Mouse (Mus musculus) heart, postnatal 4 days (tissue): Measurements from ENCODE around the gene AC109138.7. TPM values are rescaled to one million over a fixed set of nuclear protein-coding genes. Genes with fewer than 3 reads are reported as not detected.
"Not testable (repeated sequence)": the region's sequence is repeated elsewhere in the genome, so short reads cannot be mapped to it uniquely, and the experiment has no call there.

ENCODE experiments used
- DNase-seq: peaks from one replicate; pipeline ENCODE4 v3.0.0; 2021
- total RNA-seq, 2 experiments: library from RNA; stranded (reverse); gene quantifications; 2 replicates each; pipeline ENCODE4 v1.2.3; 2021

The AC109138.7 gene
- total RNA-seq, 2 experiments from 2014 or later = not detected

DNA sequence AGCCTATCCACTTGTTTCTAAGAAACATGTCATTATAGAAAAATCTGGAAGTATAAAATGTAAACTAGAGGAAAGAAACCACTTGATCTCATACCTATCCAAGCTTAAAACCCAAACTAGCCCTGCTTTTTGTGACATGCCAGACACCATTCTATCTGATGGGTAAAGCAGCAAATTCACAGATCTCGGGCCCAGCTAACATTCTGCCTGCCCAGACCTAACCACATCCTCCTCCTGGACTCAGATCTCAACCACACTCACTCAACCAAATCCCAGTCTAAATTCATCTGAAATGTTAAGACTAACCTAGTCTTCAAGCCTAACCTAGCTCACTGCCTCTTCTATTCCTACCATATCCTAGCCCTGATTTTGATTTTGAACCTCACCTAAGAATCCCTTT, 4.6 kb downstream of the AC109138.7 start:
- no peak for DNase-seq

DNA sequence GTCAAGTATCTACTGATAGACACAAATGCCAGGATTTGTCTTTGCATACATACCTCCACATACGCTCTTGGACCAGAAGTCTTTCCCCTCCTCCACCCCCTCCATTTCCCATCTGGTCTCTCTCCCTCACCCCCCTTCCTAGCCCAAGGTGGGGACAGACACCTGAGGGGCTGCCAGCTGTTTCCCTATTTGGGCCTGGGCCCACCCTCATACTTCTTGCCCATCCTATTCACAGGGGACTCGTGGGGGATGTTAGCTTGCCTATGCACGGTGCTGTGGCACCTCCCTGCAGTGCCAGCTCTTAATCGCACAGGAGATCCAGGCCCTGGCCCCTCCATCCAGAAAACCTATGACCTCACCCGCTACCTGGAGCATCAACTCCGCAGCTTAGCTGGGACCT, 5.8 kb downstream of the AC109138.7 start:
- no peak for DNase-seq

DNA sequence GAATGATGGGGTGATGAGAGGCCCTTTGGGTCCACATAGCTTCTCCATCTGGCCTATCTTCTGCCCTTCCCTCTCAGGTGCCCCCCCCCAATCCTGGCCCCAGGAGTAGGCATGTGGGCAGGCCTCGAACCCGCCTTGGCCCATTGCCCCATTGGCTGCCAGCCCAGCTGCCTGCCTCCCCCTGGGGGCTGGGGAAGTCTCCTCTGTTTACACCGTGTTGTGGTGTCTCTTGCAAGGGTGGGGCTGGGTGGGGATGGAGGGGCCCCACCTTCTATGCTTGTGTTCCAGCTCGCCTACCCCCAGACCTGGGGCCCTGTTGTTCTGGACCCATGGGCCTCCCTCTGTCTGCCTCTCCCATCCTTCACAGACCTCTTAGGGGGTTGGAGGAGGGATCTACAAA, 6.3 kb downstream of the AC109138.7 start:
- peak; percentile 44 for DNase-seq

DNA sequence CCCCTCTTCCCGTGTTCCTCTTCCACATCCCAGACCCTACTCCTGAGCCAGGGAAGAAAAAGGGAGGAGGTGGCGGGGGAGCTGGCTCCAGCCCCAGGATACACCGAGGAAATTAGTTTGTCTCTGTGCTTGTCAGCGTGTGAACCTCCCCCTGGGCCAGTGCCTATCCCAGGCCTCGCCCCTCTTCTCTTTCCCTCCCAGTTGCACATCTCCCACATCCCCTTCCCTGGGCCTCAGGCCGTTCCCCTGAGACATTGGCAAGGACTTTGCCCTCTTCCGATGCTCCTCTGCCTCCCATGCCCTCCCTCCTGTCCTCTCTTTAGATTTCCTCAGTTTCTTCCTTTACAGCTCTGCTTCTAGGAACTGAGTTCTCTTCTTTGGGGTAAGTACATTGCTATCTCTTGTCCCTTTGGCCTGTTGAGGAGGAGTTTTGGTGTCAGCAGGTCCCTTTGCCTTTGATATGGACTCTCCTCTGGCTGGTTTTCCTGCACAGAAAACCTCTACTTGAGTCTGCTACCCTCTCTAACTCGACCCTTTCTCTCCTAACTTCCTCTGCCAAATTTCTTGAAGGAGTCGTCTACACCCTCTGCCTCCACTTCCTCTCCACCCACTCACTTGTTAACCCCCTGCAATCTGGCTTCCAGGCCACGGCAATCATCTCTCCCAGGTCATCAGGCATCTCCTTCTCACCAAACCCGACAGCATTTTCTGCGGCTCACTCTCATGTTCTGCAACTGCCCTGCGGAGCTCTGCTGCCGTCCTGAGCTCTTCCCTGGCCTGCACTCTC, 7.0 kb downstream of the AC109138.7 start:
- peak; percentile 43 for DNase-seq

DNA sequence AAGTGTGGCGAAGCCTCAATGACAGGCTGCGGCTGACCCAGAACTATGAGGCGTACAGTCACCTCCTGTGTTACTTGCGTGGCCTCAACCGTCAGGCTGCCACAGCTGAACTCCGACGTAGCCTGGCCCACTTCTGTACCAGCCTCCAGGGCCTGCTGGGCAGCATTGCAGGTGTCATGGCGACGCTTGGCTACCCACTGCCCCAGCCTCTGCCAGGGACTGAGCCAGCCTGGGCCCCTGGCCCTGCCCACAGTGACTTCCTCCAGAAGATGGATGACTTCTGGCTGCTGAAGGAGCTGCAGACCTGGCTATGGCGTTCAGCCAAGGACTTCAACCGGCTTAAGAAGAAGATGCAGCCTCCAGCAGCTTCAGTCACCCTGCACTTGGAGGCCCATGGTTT, 8.0 kb downstream of the AC109138.7 start:
- no peak for DNase-seq

DNA sequence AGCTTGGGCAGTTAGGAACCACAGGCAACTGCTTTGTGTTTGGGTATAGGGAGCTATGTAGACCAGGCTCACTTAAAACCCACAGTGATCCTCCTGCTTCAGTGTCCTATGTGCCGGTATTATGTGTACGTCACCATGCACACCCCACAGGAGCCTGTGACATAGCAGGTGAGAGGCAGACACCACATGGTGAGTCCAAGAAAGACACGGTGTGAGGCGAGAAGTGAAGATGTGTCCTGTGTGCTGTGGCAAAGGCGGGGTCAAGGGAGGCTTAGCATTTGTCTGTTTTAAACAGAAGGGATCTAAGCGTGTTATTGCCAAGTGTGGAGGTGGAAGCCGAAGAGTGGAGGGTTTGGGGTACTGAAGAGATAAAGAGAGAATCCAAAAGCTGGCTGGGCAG, 12.6 kb downstream of the AC109138.7 start:
- no peak for DNase-seq

DNA sequence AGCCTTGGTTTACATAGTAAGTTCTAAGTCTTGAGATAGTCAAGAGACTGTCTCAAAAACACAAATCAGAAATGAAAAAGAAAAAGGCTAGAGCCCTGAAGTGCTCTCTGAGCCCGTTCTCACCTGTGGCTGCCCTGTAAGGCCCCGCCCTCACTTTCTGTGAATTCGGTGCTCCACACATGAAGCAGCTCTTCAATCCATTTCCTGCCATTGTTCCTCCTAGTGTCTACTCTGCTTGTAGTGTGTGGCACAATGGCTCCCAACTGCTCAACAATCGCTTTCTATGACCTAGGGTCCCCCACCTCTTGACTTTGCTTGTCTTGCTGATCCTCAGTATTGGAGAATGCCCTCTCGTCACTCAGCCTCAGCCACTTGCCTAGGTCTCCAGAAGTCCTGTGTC, 13.3 kb downstream of the AC109138.7 start:
- no peak for DNase-seq

DNA sequence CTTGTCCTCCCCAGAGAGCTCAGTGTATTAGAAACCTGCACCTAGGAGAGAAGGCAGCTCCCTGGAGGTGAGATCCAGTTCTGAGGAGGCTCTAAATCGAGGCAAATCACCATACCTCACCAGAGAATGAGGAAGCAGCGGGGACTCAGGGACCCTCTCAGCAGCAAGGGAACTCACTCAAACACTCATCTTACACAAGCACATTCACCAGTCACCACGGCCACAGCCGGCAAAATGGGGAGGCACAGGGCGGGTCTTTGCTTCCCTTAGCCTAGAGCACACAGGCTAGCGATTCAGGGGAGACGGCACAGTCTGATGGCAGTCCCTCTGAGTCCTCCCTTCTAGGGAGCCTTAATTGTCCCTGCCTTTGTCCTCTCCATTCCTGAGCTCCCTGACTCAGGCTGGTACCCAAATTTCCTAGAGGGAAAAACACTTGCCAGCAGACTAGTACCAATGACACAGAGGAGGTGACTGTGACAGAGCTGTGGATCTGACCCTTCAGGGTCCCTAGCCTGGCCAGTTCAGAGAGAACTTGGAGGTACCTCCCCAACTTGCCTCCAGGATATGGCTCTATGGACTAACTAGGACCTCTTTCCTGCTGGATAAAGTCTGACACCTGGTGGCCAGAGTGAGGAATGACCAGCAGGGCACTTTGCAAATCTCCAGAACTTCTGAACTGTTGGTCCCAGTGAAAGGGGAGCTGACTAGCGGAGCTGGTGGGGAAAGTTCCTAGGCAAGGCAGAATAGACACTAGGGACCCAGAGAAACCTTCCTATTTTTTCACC, 13.9 kb downstream of the AC109138.7 start:
- peak; percentile 84 for DNase-seq

DNA sequence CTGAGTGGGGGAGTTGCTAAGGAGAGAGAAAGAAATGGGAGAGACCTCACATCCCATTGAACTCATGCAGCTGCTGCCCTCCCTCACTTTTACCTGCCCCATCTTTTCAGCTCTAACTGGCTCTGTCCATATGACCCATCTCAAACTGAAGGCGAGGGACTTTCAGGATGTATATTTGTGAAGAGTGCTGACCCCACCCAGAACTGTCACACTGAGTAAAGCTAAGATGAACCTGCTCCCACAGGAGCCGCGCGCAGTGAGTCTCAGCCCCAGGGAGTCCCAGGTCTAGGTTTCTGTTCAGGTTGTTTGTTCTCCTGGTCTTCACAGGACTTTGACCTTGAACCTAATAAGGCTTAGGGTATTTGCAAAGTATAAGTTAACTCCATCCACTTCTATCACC, 14.7 kb downstream of the AC109138.7 start:
- DNase-seq = no peak

DNA sequence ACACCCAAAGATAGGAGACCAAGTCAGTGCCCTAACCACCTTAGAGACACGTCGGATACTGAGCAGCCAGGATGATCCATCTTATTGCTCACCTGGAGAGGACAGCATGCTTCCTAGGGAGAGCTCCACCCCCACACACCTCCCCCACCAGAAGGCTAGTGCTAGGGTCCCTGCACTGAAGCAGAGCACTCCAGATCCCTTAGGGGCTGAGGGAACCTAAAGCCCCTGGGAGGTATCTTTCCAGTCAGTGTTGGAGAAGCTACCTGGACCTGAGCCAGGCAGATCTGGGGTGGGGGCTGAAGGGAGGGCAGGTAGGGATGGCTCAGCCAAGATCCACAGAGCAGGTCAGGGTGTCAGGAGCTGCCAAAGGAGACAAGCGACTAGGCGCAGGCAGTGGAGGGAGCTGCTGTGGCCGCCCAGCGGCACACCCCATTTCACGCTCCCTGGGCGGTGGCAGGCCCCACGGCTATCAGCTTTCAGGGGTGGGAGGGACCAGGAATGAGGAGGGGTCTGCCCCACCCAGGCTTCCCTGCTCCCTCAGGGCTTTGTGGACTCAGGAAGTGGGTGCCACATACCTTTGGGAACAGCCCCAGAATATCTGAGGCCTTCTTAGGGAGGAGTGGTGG, 15.4 kb downstream of the AC109138.7 start:
- DNase-seq = no peak

DNA sequence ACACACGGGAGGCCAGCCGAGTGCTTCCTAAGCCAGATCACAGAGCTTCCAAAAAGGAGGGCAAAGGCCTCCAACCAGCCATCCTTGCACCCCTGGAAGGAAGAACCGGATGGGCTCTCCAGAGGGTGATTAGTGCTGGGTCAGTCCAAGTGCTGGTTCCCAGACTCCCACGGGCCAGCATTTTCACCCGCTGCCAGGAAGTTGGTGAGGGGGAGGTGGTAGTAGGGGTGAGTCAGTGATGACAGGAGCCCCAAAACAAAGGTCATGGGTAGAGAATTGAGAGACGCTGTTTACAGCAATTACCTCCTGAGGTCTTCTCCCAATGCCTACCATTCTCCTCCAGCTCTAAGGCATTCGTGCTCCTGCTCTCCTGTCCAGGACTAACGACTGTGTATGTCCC, 16.3 kb downstream of the AC109138.7 start:
- DNase-seq = peak; percentile 27

DNA sequence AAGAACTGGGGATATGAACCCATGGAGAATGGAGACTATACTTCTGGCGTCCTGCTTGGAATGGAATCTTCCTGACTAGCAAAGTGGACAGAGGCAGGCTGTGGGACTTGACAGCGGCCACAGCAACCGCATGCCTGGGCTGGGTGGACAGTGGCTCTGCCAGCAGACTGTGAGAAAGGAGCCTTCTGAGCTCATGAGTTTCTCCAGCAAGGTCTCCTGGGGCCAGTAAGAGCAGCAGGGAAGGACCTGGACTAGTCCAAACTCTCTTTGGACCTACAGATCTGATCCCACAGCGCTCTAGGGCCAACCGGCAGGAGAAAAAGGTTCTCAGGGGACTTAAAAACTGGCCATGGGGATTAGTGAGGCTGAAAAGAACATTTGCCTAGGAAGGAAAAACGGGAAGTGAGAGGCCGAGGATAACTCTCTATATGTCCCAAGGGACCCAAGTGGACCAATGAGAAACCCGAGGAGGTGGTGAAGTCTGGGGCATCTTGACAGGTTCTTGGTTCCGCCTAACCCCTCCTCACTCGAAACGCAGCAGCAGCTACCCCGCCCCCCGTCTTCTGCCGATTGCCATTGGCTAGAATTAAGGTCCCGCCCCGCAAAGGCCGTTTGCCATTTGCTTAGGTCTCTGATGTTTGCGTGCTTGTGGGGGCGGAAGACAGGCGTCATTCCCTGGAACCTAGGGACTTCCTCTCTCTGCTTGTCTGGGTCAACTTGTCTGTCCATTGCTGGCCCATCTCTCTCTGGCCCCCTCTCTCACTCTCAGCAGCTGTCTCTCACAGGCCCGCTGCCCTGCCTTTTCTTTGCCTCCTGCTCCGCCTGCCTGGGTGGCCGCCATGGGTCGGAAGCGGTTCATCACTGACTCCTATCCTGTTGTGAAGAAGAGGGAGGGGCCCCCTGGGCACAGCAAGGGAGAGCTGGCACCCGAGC, 17.4 kb downstream of the AC109138.7 start, which contains the start of gene Pold4:
Gene Pold4, plus strand, starts transcription at position 647 of the 933 bp plus-strand sequence.
- peak; percentile 98 for DNase-seq

DNA sequence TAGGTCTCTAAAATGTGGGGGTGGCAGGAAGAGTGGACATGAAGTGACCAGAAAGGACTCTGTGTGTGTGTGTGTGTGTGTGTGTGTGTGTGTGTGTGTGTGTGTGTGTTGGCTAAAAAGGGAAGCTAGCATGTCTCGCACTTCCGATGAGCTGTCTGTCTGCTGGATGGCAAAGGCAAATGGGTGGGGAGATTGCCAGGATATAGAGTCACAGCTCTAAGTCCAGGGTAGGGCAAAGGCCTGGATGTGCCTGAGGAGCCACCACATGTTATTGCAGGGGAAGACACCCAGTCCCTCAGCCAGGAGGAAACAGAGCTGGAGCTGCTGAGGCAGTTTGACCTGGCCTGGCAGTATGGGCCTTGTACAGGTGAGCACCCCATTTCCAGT, 18.0 kb downstream of the AC109138.7 start:
- no peak for DNase-seq

DNA sequence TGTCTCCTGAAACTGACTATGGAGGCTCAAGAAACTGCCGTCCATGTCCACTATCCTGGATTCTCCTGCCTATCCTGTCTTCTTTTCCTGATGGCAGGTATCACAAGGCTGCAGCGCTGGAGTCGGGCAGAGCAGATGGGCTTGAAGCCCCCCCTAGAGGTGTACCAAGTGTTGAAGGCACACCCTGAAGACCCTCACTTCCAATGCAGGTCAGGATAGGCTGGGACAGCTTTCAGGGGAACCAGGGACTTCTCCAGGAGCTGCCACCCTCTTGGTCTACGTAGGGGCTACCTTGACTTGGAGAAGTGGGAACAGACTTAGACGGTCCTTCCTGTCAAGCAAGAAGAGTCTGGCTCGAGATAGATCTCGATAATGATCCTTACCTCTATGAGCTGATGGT, 18.5 kb downstream of the AC109138.7 start:
- no peak for DNase-seq

DNA sequence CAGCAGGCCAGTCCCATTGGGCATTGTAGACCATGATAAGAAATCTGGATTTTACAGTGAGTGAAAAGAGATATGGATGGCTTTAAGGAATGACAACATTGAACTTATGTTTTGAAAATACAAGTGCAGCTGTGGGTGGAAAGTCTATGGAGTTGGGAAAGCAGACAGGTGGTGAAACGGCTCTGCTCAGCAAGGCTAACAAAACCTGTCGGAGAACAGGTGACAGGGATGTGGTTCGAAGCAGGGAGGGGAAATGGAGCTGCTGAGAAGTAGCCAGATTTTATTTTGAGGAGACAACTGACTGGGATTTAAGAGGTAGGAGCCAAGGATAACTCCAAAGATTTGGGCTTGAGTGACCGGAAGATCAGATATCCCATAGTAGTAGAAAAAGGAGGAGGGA, 20.4 kb downstream of the AC109138.7 start:
- no peak for DNase-seq

DNA sequence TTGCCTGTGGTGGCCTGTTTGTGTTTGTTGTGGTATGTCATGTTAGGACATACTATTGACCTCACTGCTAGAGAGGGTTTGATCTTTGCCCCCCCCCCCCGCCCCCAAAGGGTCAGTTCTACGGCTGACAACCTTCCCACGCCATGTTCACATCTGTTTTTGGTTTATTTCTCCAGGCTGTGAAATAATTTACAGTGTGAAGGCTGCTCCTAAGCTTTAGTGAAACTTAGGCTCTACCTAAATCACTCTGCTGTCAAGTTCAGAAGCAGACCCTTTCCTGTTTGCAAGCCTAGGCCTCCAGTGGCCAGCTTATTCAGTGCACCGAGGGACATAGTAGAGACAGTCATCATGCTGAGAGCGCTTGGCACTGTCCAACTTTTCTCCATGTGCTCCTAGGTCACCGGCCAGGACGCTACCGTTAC, 26.1 kb downstream of the AC109138.7 start:
- no peak for DNase-seq

DNA sequence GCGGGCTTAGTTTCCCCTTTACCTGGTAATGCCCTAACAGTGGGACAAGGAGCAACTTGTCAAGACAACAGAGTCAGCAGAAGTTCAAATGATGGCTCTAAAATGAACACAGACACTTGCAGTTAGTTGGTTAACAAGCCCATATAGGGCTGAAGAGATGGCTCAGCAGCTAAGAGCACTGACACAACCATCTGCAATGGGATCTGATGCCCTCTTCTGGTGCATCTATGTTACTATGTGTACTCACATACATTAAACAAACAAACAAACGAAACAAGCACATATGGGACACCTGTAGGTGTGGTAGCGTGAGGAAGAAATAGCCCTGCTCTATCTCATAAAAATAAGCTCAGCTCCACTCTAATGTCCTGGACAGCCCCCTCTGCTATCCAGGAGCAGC, 28.3 kb downstream of the AC109138.7 start:
- DNase-seq = no peak

DNA sequence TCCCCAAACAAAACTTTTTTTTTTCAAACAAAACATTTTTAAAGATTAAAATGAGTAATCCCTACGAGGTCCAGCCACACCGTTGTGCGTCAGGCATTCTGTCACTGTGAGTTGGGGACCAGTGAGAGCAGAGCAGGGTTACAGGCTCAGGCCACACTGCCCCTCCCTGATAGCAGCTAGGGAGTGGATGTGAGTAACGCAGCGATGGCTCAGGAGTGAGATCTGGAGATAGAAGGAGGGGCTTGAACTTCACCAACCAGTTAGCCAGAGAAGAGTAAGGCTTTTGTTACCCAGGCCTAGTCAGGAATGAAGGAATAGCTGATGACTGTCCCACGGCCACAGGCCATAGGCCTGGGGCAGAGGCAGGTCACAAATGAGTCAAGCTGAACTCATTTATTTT, 30.6 kb downstream of the AC109138.7 start:
- no peak for DNase-seq

DNA sequence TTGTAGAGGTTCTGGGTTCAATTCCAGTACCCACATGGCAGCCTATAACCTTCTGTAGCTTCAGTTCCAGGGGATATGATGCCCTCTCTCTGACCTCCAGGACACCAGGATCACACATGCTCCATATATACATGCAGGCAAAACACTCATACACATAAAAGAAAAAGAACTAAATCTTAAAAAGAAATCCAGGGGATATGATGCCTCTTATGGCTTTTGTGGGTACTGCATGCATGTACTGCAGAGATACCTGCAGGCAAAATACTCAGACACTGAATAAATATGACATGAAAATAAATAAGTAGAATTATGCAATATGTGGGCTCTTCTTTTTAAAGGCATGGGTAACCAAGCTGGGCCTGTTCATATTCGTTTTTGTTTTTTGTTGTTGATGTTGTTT, 32.9 kb downstream of the AC109138.7 start:
- DNase-seq = no peak

DNA sequence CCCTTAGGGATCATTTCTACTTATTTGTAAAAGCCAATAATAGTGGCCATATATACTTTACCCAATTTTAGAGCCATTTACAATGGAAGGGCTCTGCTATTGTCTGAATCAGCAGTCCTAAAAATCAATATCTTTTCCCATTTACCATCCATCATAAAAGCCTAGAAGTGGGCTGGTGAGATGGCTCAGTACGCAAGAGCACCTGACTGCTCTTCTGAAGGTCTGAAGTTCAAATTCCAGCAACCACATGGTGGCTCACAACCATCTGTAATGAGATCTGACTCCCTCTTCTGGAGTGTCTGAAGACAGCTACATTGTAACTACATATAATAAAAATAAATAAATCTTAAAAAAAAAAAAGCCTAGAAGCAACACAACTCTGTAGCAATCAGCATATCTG, 34.5 kb downstream of the AC109138.7 start:
- DNase-seq = not testable (repeated sequence)

DNA sequence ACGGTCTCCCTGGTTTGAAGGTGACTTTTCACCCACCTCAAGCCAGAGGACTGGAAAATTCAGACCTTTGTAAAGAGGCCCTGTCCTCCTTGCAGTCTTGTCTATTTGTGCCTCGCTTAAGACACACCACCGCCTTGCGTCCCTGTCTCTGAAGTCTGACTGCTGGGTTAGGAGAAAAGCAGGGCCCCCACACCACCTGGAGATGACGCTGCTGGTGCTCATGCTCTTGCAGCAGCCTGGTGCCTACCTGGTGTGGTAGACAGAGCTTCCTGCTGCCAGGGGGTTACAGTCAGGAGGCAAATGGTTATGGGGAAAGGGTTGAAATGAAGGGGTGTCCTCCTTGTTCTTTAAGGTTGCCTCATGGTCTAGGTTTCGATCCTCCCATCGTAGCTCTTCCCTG, 40.1 kb downstream of the AC109138.7 start:
- no peak for DNase-seq

DNA sequence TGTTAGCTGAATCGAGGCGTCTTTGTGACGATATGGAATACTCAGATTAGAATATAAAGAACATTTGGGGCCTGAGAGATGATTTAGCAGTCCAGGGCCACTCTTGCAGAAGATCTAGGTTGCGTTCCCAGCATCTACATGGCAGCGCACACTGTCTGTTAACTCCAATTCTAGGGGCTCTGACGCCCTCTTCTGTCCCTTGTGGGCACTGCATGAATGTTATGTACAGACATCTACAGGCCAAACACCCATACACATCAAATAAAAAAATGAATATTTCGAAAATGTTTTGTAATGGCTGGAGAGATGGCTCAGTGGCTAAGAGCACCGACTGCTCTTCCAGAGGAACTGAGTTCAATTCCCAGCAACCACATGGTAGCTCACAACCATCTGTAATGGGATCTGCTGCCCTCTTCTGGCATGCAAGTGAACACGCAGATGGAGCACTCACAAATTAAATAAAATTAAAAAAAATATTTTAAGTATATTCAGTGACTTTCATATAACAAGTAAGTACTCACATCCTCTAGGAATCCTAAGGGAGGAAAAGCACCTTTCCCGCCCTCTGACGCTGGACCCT, 41.5 kb downstream of the AC109138.7 start:
- DNase-seq = no peak
